Mouse (Mus musculus): ENCODE results near the gene 2700081O15Rik.

The 2700081O15Rik gene

DNA sequence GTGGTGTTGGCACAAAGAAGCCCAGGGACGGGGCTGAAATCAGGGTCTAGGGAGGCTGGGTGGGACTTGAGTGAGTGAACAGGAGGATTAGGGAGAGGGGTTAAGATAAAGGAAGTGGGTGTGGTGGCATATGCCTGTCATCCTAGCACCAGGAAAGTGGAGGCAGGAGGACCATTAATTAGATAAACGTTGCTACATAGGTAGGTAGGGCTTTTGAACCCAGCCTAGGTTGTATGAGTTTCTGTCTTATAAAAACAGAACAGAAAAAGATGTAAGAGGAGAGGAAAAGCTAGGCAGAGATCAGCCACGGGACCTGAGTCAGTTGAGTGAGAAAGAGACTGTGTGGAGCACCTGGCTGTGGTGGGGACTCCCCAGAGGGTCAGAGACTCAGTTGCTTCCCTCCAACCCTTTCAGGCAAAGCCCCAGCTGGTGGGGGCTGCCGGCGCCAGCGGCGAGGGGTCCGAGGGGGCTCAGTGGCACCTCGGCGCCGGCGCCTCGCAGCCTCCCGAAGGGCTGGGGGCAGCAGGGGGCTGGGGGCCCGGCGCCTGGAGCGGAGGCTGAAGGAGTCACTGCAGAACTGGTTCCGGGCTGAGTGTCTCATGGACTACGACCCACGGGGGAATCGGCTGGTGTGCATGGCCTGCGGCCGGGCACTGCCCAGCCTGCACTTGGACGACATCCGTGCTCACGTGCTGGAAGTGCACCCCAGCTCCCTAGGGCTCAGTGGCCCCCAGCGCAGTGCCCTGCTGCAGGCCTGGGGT lies 3.6 kb downstream of the 2700081O15Rik start:
- peak in 1 of 2 experiments; percentile 21 for DNase-seq

GRCm38 (mm10) chr19:7421602-7422591 lies 4.5 kb downstream of the 2700081O15Rik start:
- DNase-seq: peak in 1 of 2 experiments; percentile 49

DNA sequence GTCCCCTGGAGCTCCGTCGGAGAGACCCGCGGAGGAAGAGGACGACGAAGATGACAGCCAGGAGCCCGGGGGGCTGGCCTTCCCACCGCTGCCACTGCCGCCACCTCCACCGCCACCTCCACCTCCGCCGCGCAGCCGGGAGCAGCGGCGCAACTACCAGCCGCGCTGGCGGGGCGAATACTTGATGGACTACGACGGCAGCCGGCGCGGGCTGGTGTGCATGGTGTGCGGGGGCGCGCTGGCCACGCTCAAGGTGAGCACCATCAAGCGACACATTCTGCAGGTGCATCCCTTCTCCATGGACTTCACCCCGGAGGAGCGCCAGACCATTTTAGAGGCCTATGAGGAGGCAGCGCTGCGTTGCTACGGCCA lies 5.2 kb downstream of the 2700081O15Rik start:
- DNase-seq: peak in 1 of 2 experiments; percentile 31

DNA sequence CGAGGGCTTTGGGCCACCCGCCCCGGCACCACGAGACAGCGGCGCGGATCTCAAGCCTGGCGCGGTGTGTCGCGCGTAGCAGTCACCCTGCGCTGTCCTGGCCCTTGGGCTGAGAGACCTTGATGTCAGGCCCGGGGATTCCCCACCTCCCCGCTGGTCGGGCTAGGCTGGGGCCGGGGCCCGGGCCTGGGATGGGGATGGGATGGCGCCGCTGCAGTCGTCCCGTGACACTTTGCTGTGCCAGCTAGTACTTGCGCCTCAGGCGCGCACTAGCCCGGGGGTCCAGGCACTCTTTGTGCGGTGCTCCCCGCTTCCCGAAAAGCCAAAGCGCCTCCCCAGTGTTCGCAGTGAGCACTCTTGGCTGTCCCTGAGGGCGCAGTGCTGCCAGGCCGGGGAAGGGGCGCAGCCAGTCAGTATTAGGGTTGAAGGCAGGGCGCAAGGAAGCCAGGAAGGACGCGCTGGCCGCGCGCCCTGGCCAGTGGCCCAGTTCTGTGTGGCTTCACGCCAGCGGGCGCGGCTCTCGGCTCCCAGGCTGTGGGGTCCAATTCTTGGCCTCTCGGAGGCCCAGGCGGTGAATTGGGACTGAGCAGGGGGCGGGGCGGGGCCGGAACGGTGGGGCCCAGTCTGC lies 5.7 kb downstream of the 2700081O15Rik start:
- peak; percentile 92 to 93 for DNase-seq

- DNase-seq: no peak
Measured at GRCm38 (mm10) chr19:7423656-7424030, 6.2 kb downstream of the 2700081O15Rik start.

DNA sequence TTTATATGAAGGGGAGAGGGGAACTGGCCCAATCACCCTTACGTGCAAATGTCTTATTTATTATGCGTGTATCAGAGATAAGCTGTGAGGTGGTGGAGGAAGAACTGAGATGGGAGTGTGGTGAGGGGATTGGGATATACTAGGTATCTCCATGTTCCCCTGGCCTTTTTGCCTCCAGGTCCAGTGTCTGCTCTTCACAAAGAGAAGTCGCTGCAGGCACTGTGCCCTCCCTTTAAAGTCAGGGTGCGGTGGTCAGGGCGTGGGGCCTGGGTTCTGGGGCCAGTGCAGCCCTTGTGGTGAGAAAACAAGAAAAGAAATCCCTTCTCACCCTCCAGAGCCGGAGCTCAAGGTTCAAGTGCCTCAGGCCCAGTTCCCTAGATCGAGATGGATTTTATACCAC lies 6.7 kb downstream of the 2700081O15Rik start:
- DNase-seq: no peak

DNA sequence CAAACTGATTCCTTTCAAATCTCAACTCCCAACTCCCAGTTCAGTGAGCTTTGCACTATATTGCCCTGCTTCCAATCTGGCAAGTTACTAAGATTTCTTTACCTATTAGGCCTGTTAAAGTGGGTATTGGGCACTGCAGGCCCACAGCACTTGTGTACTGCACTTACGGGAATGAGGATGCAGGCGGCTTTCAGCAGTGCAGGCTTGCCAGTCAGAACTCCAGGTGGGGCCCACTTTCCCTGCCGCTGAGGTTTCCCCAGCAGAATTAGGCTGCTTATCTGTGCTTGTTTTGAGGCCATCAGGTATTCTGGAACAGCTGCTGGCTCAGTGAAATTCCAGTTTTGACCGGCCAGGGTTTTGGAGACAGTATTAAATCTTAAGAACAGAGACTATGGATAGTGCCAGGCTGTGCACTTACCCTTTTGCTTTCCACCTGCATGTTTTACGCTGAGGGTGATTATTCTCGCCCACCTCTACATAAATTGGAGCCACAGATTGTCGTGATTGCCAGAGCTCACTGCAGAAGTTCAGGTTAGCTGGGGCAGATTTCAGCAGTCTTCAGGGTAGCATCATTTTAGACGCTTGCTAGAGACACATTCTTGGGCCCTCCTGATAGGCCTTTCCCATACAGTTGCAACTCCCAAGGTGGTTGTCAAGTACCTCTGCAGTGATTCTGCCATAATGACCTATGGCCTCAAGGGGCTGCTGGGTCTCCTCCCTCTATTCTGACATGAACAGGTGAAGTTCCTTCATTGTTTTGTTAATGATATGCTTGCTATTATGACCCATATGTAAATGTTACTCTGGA lies 7.4 kb downstream of the 2700081O15Rik start:
- DNase-seq: peak in 1 of 2 experiments; percentile 6

DNA sequence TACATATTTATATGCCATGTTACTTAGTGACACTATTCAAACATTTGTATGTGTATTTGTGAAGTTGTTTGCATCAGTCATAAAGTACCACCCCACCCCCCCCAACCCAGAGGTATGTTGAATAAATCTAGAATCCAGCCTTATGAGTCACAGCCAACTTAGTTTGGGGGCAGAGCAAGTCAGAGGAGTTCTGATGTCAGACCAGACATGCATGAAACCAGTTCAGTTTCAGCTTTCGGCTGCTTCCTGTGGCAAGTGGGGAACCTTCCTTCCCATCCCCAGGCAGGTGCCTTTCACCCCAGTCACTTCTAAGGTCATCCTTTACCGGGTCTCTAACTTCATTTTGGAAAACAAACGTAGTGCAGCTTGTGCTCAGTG lies 8.0 kb downstream of the 2700081O15Rik start:
- DNase-seq: no peak

DNA sequence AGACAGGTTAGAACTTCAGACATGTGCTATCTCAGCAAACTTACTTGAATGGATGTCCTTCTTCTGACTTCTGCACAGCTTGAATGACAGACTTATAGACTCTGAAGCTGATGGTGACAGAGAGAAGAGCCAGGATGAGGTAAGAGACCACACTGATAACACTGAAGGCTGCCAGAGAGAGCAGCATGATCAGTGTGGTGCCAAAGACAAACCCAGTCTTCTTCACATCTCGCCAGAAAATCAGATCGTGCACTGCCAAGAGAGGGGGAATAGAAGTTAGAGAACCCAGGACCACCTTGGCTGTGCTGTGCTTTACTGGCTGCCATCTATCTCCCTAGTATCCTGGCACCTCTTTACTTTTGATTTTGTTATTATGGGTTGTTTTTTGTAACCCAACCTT lies 17.5 kb downstream of the 2700081O15Rik start:
- no peak for DNase-seq

DNA sequence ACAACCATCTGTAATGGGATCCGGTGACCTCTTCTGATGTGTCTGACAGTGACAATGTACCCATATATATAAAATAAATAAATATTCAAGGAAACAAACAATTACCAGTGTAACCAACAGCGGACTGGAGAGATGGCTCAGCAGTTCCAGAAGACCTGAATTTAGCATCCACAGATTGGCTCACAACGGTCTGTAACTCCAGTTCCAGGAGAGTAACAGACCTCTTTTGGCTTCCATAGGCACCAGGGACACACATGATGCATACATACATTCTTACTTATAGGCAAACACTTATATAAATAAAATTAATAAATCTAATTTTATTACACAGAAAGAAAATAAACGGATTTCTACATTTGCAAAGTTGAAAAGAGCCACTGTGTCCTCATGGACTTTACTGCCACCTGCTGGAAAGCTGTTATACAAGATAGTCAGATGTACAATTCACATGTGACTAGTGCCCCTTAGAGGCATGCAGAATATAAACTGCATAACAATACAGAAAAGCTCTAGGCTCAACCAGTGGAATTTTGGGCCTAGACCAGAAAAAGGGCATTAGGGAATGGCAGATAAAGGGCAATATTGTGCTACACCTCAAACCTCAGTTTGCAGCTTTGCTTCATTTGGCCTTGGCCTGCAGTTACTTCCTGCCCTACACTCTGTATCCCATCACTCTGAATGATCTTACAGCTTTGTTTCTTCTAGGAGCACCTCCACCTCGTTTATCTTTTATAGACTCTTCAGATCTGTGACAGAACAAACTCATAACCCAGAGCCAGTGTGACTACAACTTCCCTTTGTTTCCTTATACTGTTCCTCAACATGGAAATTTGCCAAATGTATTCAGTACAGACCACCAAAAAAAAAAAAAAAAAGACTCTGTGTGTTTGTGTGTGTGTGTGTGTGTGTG lies 18.9 kb downstream of the 2700081O15Rik start:
- DNase-seq: peak; percentile 68 to 83

GRCm38 (mm10) chr19:7438295-7438694 lies 20.9 kb downstream of the 2700081O15Rik start:
- DNase-seq: no peak

DNA sequence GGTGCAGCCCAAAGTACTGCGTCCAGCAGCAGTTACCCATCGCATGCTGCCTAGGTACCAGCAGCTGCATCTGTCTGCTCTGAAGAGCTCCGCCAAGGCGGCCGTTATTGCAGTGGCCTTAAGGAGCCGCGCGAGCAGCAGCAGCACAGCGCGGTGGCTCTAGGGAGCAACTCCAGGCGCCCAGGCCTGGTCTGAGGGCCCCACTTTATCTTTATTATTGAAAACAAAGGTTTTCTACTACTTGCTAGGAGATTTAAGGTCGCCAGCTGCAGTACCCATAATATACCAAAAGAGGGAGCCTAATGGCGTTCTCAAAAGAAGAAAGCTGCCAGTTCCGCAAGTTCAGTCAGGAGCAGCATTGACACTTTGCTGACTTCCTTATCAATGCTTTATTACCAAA lies 24.1 kb downstream of the 2700081O15Rik start:
- DNase-seq: peak; percentile 64 to 77

GRCm38 (mm10) chr19:7445105-7445504 lies 27.7 kb downstream of the 2700081O15Rik start:
- DNase-seq: no peak

DNA sequence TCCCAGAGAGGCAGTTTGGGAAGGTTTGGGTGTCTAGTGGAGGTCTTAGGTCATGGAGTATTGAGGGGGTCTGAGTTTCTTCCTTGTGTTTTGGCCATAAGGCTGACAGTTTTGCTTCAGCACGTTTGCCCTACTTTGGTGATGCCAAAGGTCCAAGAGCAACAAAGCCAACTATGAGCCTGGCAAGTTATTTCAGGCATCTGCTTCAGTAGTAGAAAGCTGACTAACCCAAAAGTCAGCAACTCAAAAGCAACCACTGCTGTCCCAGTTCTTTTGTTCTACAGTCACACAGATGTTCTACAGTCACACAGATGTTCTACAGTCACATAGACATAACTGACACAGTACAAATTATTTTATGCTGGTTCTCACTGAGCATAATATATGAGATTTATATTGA lies 28.2 kb downstream of the 2700081O15Rik start:
- peak in 1 of 2 experiments; percentile 16 for DNase-seq

DNA sequence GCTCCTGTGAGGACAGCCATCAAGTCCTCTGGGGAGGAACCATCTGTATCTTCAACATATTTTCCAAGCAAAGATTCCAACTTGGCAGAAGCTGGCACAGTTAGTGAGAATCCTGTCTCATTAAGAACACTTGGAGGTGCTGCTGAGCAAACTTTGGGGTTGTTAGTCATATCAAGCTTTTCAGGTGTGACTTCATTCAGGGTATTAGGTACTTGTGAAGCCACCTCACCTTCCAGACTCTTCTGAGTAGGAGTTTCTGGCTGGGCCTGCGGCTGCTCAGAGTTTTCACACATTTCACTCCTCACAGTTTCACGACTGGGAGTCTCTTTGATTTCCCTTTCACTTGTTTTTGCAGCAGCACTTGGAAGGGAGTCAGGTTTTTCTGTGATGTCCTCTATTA lies 39.4 kb downstream of the 2700081O15Rik start:
- DNase-seq: peak in 1 of 2 experiments; percentile 10

DNA sequence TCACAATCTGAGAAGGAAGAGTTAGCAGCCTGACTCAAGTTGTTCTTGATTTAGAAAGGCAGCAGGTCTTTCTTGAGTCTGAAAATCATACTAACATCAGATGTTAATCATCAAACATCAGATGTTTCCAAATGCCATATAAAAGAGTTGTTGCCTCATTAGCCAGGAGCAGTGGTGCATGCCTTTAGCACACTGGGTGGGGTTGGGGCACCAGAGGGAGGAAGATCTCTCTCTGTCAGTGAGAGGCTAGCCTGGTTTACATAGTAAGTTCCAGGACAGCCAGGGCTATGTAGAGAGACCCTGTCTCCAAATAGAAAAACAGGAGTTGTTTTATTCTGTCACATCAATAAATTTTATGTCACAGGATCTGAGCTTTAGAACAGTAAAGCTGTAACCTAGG lies 41.5 kb downstream of the 2700081O15Rik start:
- DNase-seq: peak; percentile 42 to 43

GRCm38 (mm10) chr19:7459370-7459769 lies 41.9 kb downstream of the 2700081O15Rik start:
- DNase-seq: no peak

GRCm38 (mm10) chr19:7467915-7468314 lies 50.5 kb downstream of the 2700081O15Rik start:
- DNase-seq: no peak

- no peak for DNase-seq
Measured at GRCm38 (mm10) chr19:7470643-7471042, 53.2 kb downstream of the 2700081O15Rik start.

Data from kidney, postnatal 36 days (tissue).